8 mouse cellular contexts compared by ENCODE assay signal in the genomic region with DNA sequence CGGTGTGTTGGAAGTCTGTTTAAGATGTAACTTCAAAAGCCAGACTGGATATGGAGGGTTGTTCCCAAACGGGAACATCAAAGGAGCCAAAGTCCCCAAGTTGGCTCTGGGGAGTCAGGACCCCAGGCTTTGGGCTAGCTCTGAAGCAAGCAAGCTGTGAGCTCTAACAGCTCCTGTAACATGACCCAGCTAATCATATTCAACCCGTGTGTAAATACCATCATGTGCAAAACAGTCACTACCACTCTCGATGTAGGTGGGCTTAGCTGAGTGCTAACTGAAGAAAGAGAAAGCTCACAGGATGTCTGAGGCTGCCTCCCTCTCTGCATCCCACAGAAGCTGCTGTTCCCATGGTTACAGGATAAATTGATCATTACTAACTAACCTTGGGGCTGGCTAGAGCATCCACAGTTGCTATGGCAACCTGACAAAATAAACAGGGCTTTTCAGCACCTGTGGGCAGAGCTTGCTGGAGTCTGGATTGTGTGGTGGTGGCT. TPM values are rescaled to one million over a fixed set of nuclear protein-coding genes. Genes with fewer than 3 reads are reported as not detected.
DNase-seq lines count a peak whose midpoint lies in the region; ATAC-seq lines count a peak whose summit lies in the region.
"Had no signal": no experiment of that assay in that cellular context is flagged by ENCODE, and none has a peak within 500 bp of the region (broad histone marks: within the 10 kb centered on the region; RNA-seq: fewer than 3 reads in every experiment).

No protein-coding gene starts in this region.

- no peaks in the 10 kb centered on the region for H3K9me3 ChIP-seq in limb, embryonic 13.5 days

- no peaks in the 10 kb centered on the region for H3K27me3 ChIP-seq in limb, embryonic 13.5 days

- peaks cover 49% of the 10 kb centered on the region for H3K4me1 ChIP-seq in limb, embryonic 13.5 days

- H3K4me3 ChIP-seq in limb, embryonic 13.5 days = peak overlapping the region; percentile 74

- H3K36me3 ChIP-seq in limb, embryonic 13.5 days = no peaks in the 10 kb centered on the region

- ATAC-seq in limb, embryonic 13.5 days (ENCODE audit: low FRiP score, low read depth) = peak; percentile 41; the same call in 1 of the 2 replicates

- no peak overlapping the region for H3K27ac ChIP-seq in limb, embryonic 13.5 days
- H3K27ac ChIP-seq: macrophage had no signal

- WGBS in limb, embryonic 13.5 days = 2% methylated on average over 4 of the region's 4 CpGs

- peak overlapping the region; percentile 85 for H3K9ac ChIP-seq in limb, embryonic 13.5 days

- intact Hi-C loops in gastrocnemius, postnatal 36 days (cut with DNase I) = no loop called here
- intact Hi-C loops in heart, postnatal 14 days (cut with DNase I) = no loop called here

- DNase-seq in right cerebral cortex, adult 2 months (ENCODE audit: low spot score in 2 of 2) = peak; percentile 51 to 65
- DNase-seq in right cerebral cortex, postnatal 25 days = no peak
- peak; percentile 91 for DNase-seq in forelimb bud, embryonic 11.5 days (ENCODE audit: low read depth, low spot score)
- no peak for DNase-seq in cerebellum, adult 9-11 months
- DNase-seq in gastrocnemius, postnatal 36 days = no peak
- no peak for DNase-seq in heart, postnatal 14 days

- peak overlapping the region; percentile 87 for H3K4me2 ChIP-seq in limb, embryonic 13.5 days (replicated peaks)

RNA-seq across cellular contexts. Expression of a gene that starts 1.5 kb away (rescaled TPM):
- polyA plus RNA-seq in limb, embryonic 13.5 days (2015; fragmentation: Nextera tagmentation; extraction: Ambion mirVana) = 3.0 and 3.4 TPM in 2 replicates
- total RNA-seq in gastrocnemius, postnatal 36 days (2021) = under 1 TPM; 0.23 to 0.42 TPM
- total RNA-seq in heart, postnatal 14 days (2021) = under 1 TPM; 0.44 to 0.55 TPM
- polyA plus RNA-seq: macrophage had no signal

Comparison
In these comparisons a context has a peak if more than half of its experiments do, and no peak if none do; other contexts are left out.
1. DNase-seq: peak in right cerebral cortex, adult 2 months (2 of 2) and forelimb bud, embryonic 11.5 days (single experiment); none in right cerebral cortex, postnatal 25 days (single experiment), cerebellum, adult 9-11 months (single experiment), gastrocnemius, postnatal 36 days (0 of 2) and heart, postnatal 14 days (0 of 2).